Mouse (Mus musculus) kidney, adult 2 months (tissue): ENCODE measurements around the gene Kcnj9.

Experiments
- CTCF ChIP-seq: fragments of 200-500 bp; conservative IDR thresholded peaks from 2 replicates; pipeline ENCODE4 v1.5.1; 2011; ENCODE audit warnings: low read depth, mild to moderate bottlenecking, control low read depth, low read length, moderate library complexity, mixed read lengths; ENCODE audit not compliant: insufficient read depth, insufficient read length
- POLR2A ChIP-seq: fragments of 200-500 bp; IDR thresholded peaks from one replicate; pipeline ENCODE4 v1.6.1; 2011; ENCODE audit warnings: low read depth, low read length, control low read depth

GRCm38 (mm10) chr1:172292880-172293279 is 36.2 kb downstream of the Kcnj9 start:
- TF ChIP-seq CTCF (no peak), POLR2A (no peak)
